ENCODE assay signal across 33 mouse cellular contexts in the genomic region with DNA sequence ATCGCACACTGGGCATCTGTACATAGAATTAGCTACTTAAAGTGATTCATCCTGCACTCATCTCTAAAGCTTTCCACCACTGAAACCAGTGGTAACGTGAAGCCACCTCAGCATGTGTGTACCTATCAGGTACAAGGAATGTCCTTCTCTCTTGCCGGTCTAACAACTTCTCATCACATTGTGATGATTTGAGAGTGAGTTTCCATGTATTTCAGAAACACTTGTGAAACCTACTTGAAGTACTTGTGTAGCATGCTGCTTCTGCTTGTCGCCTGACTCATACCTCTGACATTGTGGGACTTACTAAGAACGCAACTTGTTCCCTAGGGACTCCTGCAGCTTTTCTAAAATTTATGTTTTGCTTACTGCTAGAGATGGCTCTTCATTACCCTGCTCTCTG. TPM values are rescaled to one million over a fixed set of nuclear protein-coding genes. Genes with fewer than 3 reads are reported as not detected.
"Had no signal": no experiment of that assay in that cellular context is flagged by ENCODE, and none has a peak within 500 bp of the region (broad histone marks: within the 10 kb centered on the region; RNA-seq: fewer than 3 reads in every experiment).

No protein-coding gene starts in this region.

- H3K27ac ChIP-seq: embryonic facial prominence, embryonic 10.5 days; embryonic facial prominence, embryonic 12.5 days; embryonic facial prominence, embryonic 13.5 days; embryonic facial prominence, embryonic 15.5 days; forebrain, embryonic 10.5 days; forebrain, embryonic 12.5 days; forebrain, embryonic 13.5 days; forebrain, embryonic 15.5 days; gastrocnemius, adult 2 months; heart, adult 2 months had no signal

- H3K4me1 ChIP-seq: embryonic facial prominence, embryonic 10.5 days; embryonic facial prominence, embryonic 12.5 days; embryonic facial prominence, embryonic 13.5 days; embryonic facial prominence, embryonic 15.5 days; forebrain, embryonic 10.5 days; forebrain, embryonic 12.5 days; forebrain, embryonic 13.5 days; forebrain, embryonic 15.5 days had no signal

- H3K9me3 ChIP-seq: embryonic facial prominence, embryonic 10.5 days; embryonic facial prominence, embryonic 12.5 days; embryonic facial prominence, embryonic 13.5 days; embryonic facial prominence, embryonic 15.5 days; forebrain, embryonic 10.5 days; forebrain, embryonic 12.5 days; forebrain, embryonic 13.5 days; forebrain, embryonic 15.5 days had no signal

- H3K4me2 ChIP-seq: embryonic facial prominence, embryonic 12.5 days; embryonic facial prominence, embryonic 13.5 days; embryonic facial prominence, embryonic 15.5 days; forebrain, embryonic 12.5 days; forebrain, embryonic 13.5 days; forebrain, embryonic 15.5 days had no signal

- H3K9ac ChIP-seq: embryonic facial prominence, embryonic 12.5 days; embryonic facial prominence, embryonic 13.5 days; embryonic facial prominence, embryonic 15.5 days; forebrain, embryonic 12.5 days; forebrain, embryonic 13.5 days; forebrain, embryonic 15.5 days; forebrain, postnatal 0 days had no signal

- ATAC-seq: forebrain, embryonic 13.5 days; forebrain, embryonic 14.5 days; forebrain, embryonic 15.5 days; forebrain, embryonic 16.5 days; forebrain, postnatal 0 days had no signal

- H3K4me3 ChIP-seq: embryonic facial prominence, embryonic 10.5 days; embryonic facial prominence, embryonic 12.5 days; embryonic facial prominence, embryonic 13.5 days; embryonic facial prominence, embryonic 15.5 days; erythroblast, embryonic 14.5 days; forebrain, embryonic 10.5 days; forebrain, embryonic 12.5 days; forebrain, embryonic 13.5 days; forebrain, embryonic 15.5 days; gastrocnemius, adult 2 months; heart, adult 2 months had no signal

- H3K36me3 ChIP-seq: embryonic facial prominence, embryonic 10.5 days; embryonic facial prominence, embryonic 12.5 days; embryonic facial prominence, embryonic 13.5 days; embryonic facial prominence, embryonic 15.5 days; forebrain, embryonic 10.5 days; forebrain, embryonic 12.5 days; forebrain, embryonic 15.5 days had no signal

- H3K27me3 ChIP-seq: embryonic facial prominence, embryonic 12.5 days; embryonic facial prominence, embryonic 13.5 days; embryonic facial prominence, embryonic 15.5 days; forebrain, embryonic 12.5 days; forebrain, embryonic 13.5 days; forebrain, embryonic 15.5 days had no signal

- DNase-seq: cerebellum, adult 8-10 months; cerebellum, adult 9-10 months; cerebellum, adult 9-11 months; cerebellum, postnatal 10 days; cerebellum, postnatal 14 days; cerebellum, postnatal 25 days; cerebellum, postnatal 36 days; embryo, embryonic 11 days; forebrain, postnatal 0 days; gastrocnemius, adult 2 months; gastrocnemius, postnatal 10 days; gastrocnemius, postnatal 14 days; gastrocnemius, postnatal 25 days; gastrocnemius, postnatal 36 days; heart, adult 11 months; heart, adult 18-20 months; heart, adult 2 months had no signal

RNA-seq across cellular contexts. Expression of gene Sprr3, which starts 3.4 kb away (rescaled TPM):
- polyA plus RNA-seq: cortical plate, adult 2 months; embryonic facial prominence, embryonic 10.5 days; embryonic facial prominence, embryonic 11.5 days; embryonic facial prominence, embryonic 12.5 days; embryonic facial prominence, embryonic 13.5 days; erythroblast, embryonic 14.5 days; forebrain, embryonic 10.5 days; forebrain, embryonic 11.5 days; forebrain, embryonic 12.5 days; forebrain, embryonic 13.5 days; forebrain, embryonic 14.5 days; forebrain, embryonic 15.5 days; forebrain, embryonic 16.5 days; forebrain, postnatal 0 days; frontal cortex, adult 2 months; gonadal fat pad, adult 2 months; heart, adult 2 months had no signal

RNA-seq across cellular contexts. Expression of gene Sprr1b, which starts 16.6 kb away (rescaled TPM):
- polyA plus RNA-seq: cortical plate, adult 2 months; embryonic facial prominence, embryonic 10.5 days; embryonic facial prominence, embryonic 11.5 days; embryonic facial prominence, embryonic 12.5 days; erythroblast, embryonic 14.5 days; forebrain, embryonic 10.5 days; forebrain, embryonic 11.5 days; forebrain, embryonic 12.5 days; forebrain, embryonic 13.5 days; forebrain, embryonic 14.5 days; forebrain, embryonic 15.5 days; forebrain, embryonic 16.5 days; forebrain, postnatal 0 days; frontal cortex, adult 2 months; gonadal fat pad, adult 2 months; heart, adult 2 months had no signal

RNA-seq across cellular contexts. Expression of gene Sprr2k, which starts 22.8 kb away (rescaled TPM):
- polyA plus RNA-seq: cortical plate, adult 2 months; embryonic facial prominence, embryonic 10.5 days; embryonic facial prominence, embryonic 11.5 days; embryonic facial prominence, embryonic 12.5 days; embryonic facial prominence, embryonic 13.5 days; erythroblast, embryonic 14.5 days; forebrain, embryonic 10.5 days; forebrain, embryonic 11.5 days; forebrain, embryonic 12.5 days; forebrain, embryonic 13.5 days; forebrain, embryonic 14.5 days; forebrain, embryonic 15.5 days; forebrain, embryonic 16.5 days; forebrain, postnatal 0 days; frontal cortex, adult 2 months; gonadal fat pad, adult 2 months; heart, adult 2 months had no signal

RNA-seq across cellular contexts. Expression of gene Sprr1a, which starts 30.5 kb away (rescaled TPM):
- polyA plus RNA-seq: embryonic facial prominence, embryonic 10.5 days; erythroblast, embryonic 14.5 days; forebrain, embryonic 10.5 days; forebrain, embryonic 11.5 days; forebrain, embryonic 12.5 days; forebrain, embryonic 13.5 days; forebrain, embryonic 14.5 days; forebrain, embryonic 15.5 days; forebrain, embryonic 16.5 days; forebrain, postnatal 0 days had no signal
